Mouse (Mus musculus): ENCODE results near the gene Ctbp2. TPM values are rescaled to one million over a fixed set of nuclear protein-coding genes. Genes with fewer than 3 reads are reported as not detected.

Gene Ctbp2
- total RNA-seq, 4 experiments from 2014 or later = 51.6 to 59.4 (median 55.8) TPM

DNA sequence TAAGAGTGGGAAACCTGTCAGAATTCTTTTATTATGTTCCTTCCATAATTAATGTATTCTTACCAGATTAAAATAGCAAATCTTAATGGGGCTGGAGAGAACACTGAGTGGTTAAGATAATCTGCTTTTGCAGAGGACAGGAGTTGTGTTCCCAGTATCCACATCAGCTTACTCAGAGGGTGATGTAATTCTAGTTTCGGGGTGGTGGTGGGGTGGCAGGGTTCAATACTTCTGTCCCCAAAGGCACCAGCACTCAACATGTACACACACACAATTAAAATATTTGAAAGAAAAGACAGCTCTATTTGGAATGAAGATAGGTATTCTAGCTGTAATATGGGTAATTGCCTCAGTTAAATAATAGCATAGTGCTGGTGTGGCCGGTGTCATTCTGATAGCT lies 183.6 kb downstream of the Ctbp2 start:
- no peak for DNase-seq (ENCODE audit: low spot score in 2 of 2)

DNA sequence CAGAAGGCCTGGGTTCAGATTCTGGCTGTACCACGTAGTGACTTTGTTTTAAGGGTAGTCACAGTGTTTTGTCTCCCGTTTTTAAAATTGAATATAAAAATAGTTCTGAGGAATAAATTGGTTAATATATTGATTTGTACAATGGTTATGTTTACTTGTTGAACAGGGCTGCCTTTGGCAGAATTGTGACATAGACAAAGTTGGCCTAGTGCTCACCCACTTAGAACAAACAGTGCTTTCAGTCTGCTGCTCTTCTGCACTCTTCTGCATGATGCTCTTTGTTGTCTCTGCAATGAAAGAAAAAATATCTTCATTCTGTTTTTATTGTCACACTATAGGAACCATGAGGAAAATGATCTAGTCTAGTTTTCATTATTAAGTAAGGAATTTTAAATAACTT lies 185.0 kb downstream of the Ctbp2 start:
- DNase-seq (ENCODE audit: low spot score in 2 of 2) = no peak

Other genes with a start within 250 kb of the Ctbp2 start
- gene Zranb1, start 193.2 kb downstream of the Ctbp2 start, total RNA-seq (2022) = 10 to 100 TPM; 42.1 to 46.7 (median 44.4) TPM
- gene Fgfr2, start 1.0 kb downstream of the Ctbp2 start, total RNA-seq (2022) = 10 to 100 TPM; 60.7 to 72.9 (median 65.8) TPM

Data from layer of hippocampus, adult 8-10 months (tissue).